Mouse (Mus musculus): ENCODE results near the gene Fbxo39. TPM values are rescaled to one million over a fixed set of nuclear protein-coding genes. Genes with fewer than 3 reads are reported as not detected.

The Fbxo39 gene
- polyA plus RNA-seq, 1 experiment from 2014 or later: not detected

GRCm38 (mm10) chr11:72349652-72350051, 35.4 kb downstream of the Fbxo39 start:
- Histone ChIP-seq H3K9ac (ENCODE audit: low read length) (no peak overlapping the region), H3K9me3 (ENCODE audit: control insufficient read depth, low read length) (no peaks in the 10 kb centered on the region), H3K36me3 (ENCODE audit: control insufficient read depth, insufficient read depth, low read length) (no peaks in the 10 kb centered on the region), H3K4me1 (replicated peaks; ENCODE audit: control insufficient read depth, insufficient read depth, low read length) (peaks cover 11% of the 10 kb centered on the region), H3K27ac (ENCODE audit: low read length) (peak overlapping the region; percentile 76), H3K27me3 (ENCODE audit: control insufficient read depth, insufficient read depth, low read depth, low read length) (no peaks in the 10 kb centered on the region), H3K4me3 (ENCODE audit: low read length) (no peak overlapping the region), H3K4me2 (ENCODE audit: low read depth, low read length) (no peak overlapping the region)
- 35% methylated on average over 4 of the region's 4 CpGs for whole genome bisulfite sequencing
- peak; percentile 48; the same call in 1 of the 2 replicates for ATAC-seq (ENCODE audit: low read depth)

- 72% methylated on average over 1 of the region's 1 CpGs for WGBS
Measured at GRCm38 (mm10) chr11:72352272-72352671, 38.0 kb downstream of the Fbxo39 start.

GRCm38 (mm10) chr11:72353186-72353585, 38.9 kb downstream of the Fbxo39 start:
- no peak overlapping the region for H3K9ac ChIP-seq (ENCODE audit: low read length)
- H3K27me3 ChIP-seq (ENCODE audit: control insufficient read depth, insufficient read depth, low read depth, low read length): no peaks in the 10 kb centered on the region
- 66% methylated on average over 3 of the region's 3 CpGs for WGBS
- H3K4me3 ChIP-seq (ENCODE audit: low read length): no peak overlapping the region
- H3K9me3 ChIP-seq (ENCODE audit: control insufficient read depth, low read length): no peaks in the 10 kb centered on the region
- no peak for ATAC-seq (ENCODE audit: low read depth)
- H3K4me2 ChIP-seq (ENCODE audit: low read depth, low read length): no peak overlapping the region
- H3K36me3 ChIP-seq (ENCODE audit: control insufficient read depth, insufficient read depth, low read length): no peaks in the 10 kb centered on the region
- peaks cover 13% of the 10 kb centered on the region for H3K4me1 ChIP-seq (replicated peaks; ENCODE audit: control insufficient read depth, insufficient read depth, low read length)
- no peak overlapping the region for H3K27ac ChIP-seq (ENCODE audit: low read length)

More at GRCm38 (mm10) chr11:72352272-72352671, 38.0 kb downstream of the Fbxo39 start:
- Histone ChIP-seq H3K36me3 (ENCODE audit: control insufficient read depth, insufficient read depth, low read length) (no peaks in the 10 kb centered on the region), H3K4me1 (replicated peaks; ENCODE audit: control insufficient read depth, insufficient read depth, low read length) (peaks cover 13% of the 10 kb centered on the region), H3K27ac (ENCODE audit: low read length) (no peak overlapping the region), H3K4me3 (ENCODE audit: low read length) (no peak overlapping the region), H3K4me2 (ENCODE audit: low read depth, low read length) (no peak overlapping the region), H3K9ac (ENCODE audit: low read length) (no peak overlapping the region), H3K27me3 (ENCODE audit: control insufficient read depth, insufficient read depth, low read depth, low read length) (no peaks in the 10 kb centered on the region), H3K9me3 (ENCODE audit: control insufficient read depth, low read length) (no peaks in the 10 kb centered on the region)
- ATAC-seq (ENCODE audit: low read depth): no peak

- Histone ChIP-seq H3K27ac (ENCODE audit: low read length) (no peak overlapping the region), H3K4me2 (ENCODE audit: low read depth, low read length) (peak overlapping the region; percentile 42), H3K27me3 (ENCODE audit: control insufficient read depth, insufficient read depth, low read depth, low read length) (no peaks in the 10 kb centered on the region), H3K9ac (ENCODE audit: low read length) (no peak overlapping the region), H3K4me1 (replicated peaks; ENCODE audit: control insufficient read depth, insufficient read depth, low read length) (peaks cover 2% of the 10 kb centered on the region; the same call in 1 of the 2 replicates), H3K36me3 (ENCODE audit: control insufficient read depth, insufficient read depth, low read length) (no peaks in the 10 kb centered on the region), H3K9me3 (ENCODE audit: control insufficient read depth, low read length) (no peaks in the 10 kb centered on the region), H3K4me3 (ENCODE audit: low read length) (no peak overlapping the region)
- peak; percentile 65; the same call in 1 of the 2 replicates for ATAC-seq (ENCODE audit: low read depth)
- 24% methylated on average over 20 of the region's 20 CpGs for WGBS
Measured at GRCm38 (mm10) chr11:72354971-72355728, 40.9 kb downstream of the Fbxo39 start.

GRCm38 (mm10) chr11:72361385-72362346, 47.4 kb downstream of the Fbxo39 start:
- no peaks in the 10 kb centered on the region for H3K9me3 ChIP-seq (ENCODE audit: control insufficient read depth, low read length)
- peak; percentile 75 for ATAC-seq (ENCODE audit: low read depth)
- peak overlapping the region; percentile 60 for H3K9ac ChIP-seq (ENCODE audit: low read length)
- WGBS: 8% methylated on average over 42 of the region's 42 CpGs
- peaks cover 10% of the 10 kb centered on the region for H3K4me1 ChIP-seq (replicated peaks; ENCODE audit: control insufficient read depth, insufficient read depth, low read length)
- peak overlapping the region; percentile 52 for H3K4me3 ChIP-seq (ENCODE audit: low read length)
- H3K27me3 ChIP-seq (ENCODE audit: control insufficient read depth, insufficient read depth, low read depth, low read length): no peaks in the 10 kb centered on the region
- H3K27ac ChIP-seq (ENCODE audit: low read length): no peak overlapping the region
- peak overlapping the region; percentile 85 for H3K4me2 ChIP-seq (ENCODE audit: low read depth, low read length)
- H3K36me3 ChIP-seq (ENCODE audit: control insufficient read depth, insufficient read depth, low read length): no peaks in the 10 kb centered on the region

- no peaks in the 10 kb centered on the region for H3K27me3 ChIP-seq (ENCODE audit: control insufficient read depth, insufficient read depth, low read depth, low read length)
- H3K4me3 ChIP-seq (ENCODE audit: low read length): peak within 1 kb of the TSS; percentile 52
- WGBS: 28% methylated on average over 10 of the region's 10 CpGs
- H3K4me1 ChIP-seq (replicated peaks; ENCODE audit: control insufficient read depth, insufficient read depth, low read length): peaks cover 10% of the 10 kb centered on the region
- H3K9me3 ChIP-seq (ENCODE audit: control insufficient read depth, low read length): no peaks in the 10 kb centered on the region
- H3K4me2 ChIP-seq (ENCODE audit: low read depth, low read length): peak within 1 kb of the TSS; percentile 85
- no peak within 1 kb of the TSS for H3K27ac ChIP-seq (ENCODE audit: low read length)
- H3K36me3 ChIP-seq (ENCODE audit: control insufficient read depth, insufficient read depth, low read length): no peaks in the 10 kb centered on the region
- H3K9ac ChIP-seq (ENCODE audit: low read length): peak within 1 kb of the TSS; percentile 60
- ATAC-seq (ENCODE audit: low read depth): no peak
Measured at GRCm38 (mm10) chr11:72362347-72362741, 48.1 kb downstream of the Fbxo39 start, which contains the start of gene Tekt1. Tekt1 (minus strand) TSS chr11:72362442.

DNA sequence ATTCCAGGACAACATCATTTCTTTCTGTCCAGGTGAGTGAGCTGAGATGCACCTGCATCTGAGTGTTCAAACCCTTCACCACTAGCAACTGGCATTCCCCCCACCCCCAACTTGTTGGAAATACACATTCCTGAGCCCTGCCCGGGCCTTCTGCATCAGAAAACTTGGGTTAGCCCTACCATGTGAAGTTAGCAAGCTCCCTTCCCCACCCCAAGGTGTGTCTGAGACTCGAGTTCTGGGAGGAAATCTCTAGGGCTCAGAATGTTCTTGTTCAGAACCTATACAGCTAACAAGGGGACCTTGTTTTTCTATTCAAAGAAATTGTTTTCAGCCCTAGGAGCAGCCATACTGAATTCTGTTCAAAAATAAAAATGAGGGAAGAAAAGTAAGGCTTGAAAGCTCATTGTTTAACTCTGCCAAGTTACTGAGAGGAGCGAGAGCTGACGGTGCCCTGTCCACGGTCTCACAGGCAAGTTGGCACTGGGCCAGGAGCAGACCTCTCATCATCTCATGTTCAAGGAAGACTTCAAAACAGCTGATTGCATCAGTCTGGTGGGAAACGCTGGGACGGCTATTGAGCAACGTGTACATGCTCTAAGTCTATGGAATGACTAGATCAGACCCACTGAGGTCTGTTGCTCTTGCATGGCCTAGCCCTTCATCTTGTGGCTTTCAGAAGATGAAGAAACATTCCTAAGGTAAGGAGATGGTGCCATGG, 49.4 kb downstream of the Fbxo39 start:
- Histone ChIP-seq H3K27me3 (ENCODE audit: control insufficient read depth, insufficient read depth, low read depth, low read length) (no peaks in the 10 kb centered on the region), H3K4me2 (ENCODE audit: low read depth, low read length) (no peak overlapping the region), H3K9me3 (ENCODE audit: control insufficient read depth, low read length) (no peaks in the 10 kb centered on the region), H3K4me1 (replicated peaks; ENCODE audit: control insufficient read depth, insufficient read depth, low read length) (peaks cover 10% of the 10 kb centered on the region), H3K27ac (ENCODE audit: low read length) (peak overlapping the region; percentile 6; the same call in 1 of the 2 replicates), H3K9ac (ENCODE audit: low read length) (no peak overlapping the region), H3K4me3 (ENCODE audit: low read length) (no peak overlapping the region), H3K36me3 (ENCODE audit: control insufficient read depth, insufficient read depth, low read length) (no peaks in the 10 kb centered on the region)
- WGBS: 24% methylated on average over 8 of the region's 8 CpGs
- peak; percentile 32; the same call in 1 of the 2 replicates for ATAC-seq (ENCODE audit: low read depth)

GRCm38 (mm10) chr11:72364526-72364925, 50.3 kb downstream of the Fbxo39 start:
- H3K4me3 ChIP-seq (ENCODE audit: low read length): no peak overlapping the region
- no peak overlapping the region for H3K9ac ChIP-seq (ENCODE audit: low read length)
- no peak overlapping the region for H3K27ac ChIP-seq (ENCODE audit: low read length)
- no peaks in the 10 kb centered on the region for H3K27me3 ChIP-seq (ENCODE audit: control insufficient read depth, insufficient read depth, low read depth, low read length)
- no peaks in the 10 kb centered on the region for H3K9me3 ChIP-seq (ENCODE audit: control insufficient read depth, low read length)
- H3K4me2 ChIP-seq (ENCODE audit: low read depth, low read length): no peak overlapping the region
- ATAC-seq (ENCODE audit: low read depth): no peak
- 85% methylated on average over 5 of the region's 5 CpGs for WGBS
- H3K4me1 ChIP-seq (replicated peaks; ENCODE audit: control insufficient read depth, insufficient read depth, low read length): peaks cover 12% of the 10 kb centered on the region
- no peaks in the 10 kb centered on the region for H3K36me3 ChIP-seq (ENCODE audit: control insufficient read depth, insufficient read depth, low read length)

Data from lung, embryonic 16.5 days (tissue).